Mouse (Mus musculus) neural tube, embryonic 14.5 days (tissue): ENCODE measurements around the gene Fam229a. TPM values are rescaled to one million over a fixed set of nuclear protein-coding genes. Genes with fewer than 3 reads are reported as not detected.

Experiments
- ATAC-seq: fragments of 200-750 bp; cut with Nextera tagmentation; 2 replicates; pipeline ENCODE4 v1.8.0; 2017; ENCODE audit warnings: low read depth, mild to moderate bottlenecking, moderate TSS enrichment, moderate library complexity
- H3K27ac ChIP-seq: fragments of 300-500 bp; sonication (generic); 2 replicates; pipeline ENCODE4 v1.5.1; 2014; ENCODE audit warnings: low read depth, mild to moderate bottlenecking, control low read depth, low read length, moderate library complexity, mixed read lengths
- H3K27me3 ChIP-seq: fragments of 300-500 bp; sonication (generic); 2 replicates; pipeline ENCODE4 v1.6.1; 2014; ENCODE audit warnings: low read length; ENCODE audit not compliant: control insufficient read depth, insufficient read depth
- H3K36me3 ChIP-seq: fragments of 300-500 bp; sonication (generic); 2 replicates; pipeline ENCODE4 v1.6.1; 2014; ENCODE audit warnings: low read length, mixed read lengths; ENCODE audit not compliant: control insufficient read depth, insufficient read depth
- H3K4me1 ChIP-seq: fragments of 300-500 bp; sonication (generic); 2 replicates; pipeline ENCODE4 v1.6.1; 2014; ENCODE audit warnings: low read length; ENCODE audit not compliant: control insufficient read depth, insufficient read depth
- H3K4me2 ChIP-seq: fragments of 300-500 bp; sonication (generic); 2 replicates; pipeline ENCODE4 v1.6.1; 2014; ENCODE audit warnings: mild to moderate bottlenecking, low read depth, low read length, control low read depth
- H3K4me3 ChIP-seq: fragments of 300-500 bp; sonication (generic); 2 replicates; pipeline ENCODE4 v1.5.1; 2014; ENCODE audit warnings: low read depth, low read length, control low read depth, mixed read lengths
- H3K9ac ChIP-seq: fragments of 300-500 bp; sonication (generic); replicated peaks from 2 replicates; pipeline ENCODE4 v1.6.1; 2014; ENCODE audit warnings: low read depth, mild to moderate bottlenecking, control low read depth, low read length, mixed read lengths
- H3K9me3 ChIP-seq: fragments of 300-500 bp; sonication (generic); 2 replicates; pipeline ENCODE4 v1.6.1; 2016; ENCODE audit warnings: low read length; ENCODE audit not compliant: control insufficient read depth
- WGBS: fragments of 180-500 bp; shearing (Covaris S2); extraction: QIAGEN DNeasy Blood & Tissue Kit; methylation state at CpG from one replicate; pipeline ENCODE4 v1.1.7; 2014; 5-methylcytosine and 5-hydroxymethylcytosine counted together
- polyA plus RNA-seq: library from polyadenylated mRNA; unstranded; fragments of >200 nt; fragmentation: Nextera tagmentation; extraction: Ambion mirVana; gene quantifications from 2 replicates; pipeline ENCODE4 v1.2.1, GENCODE M21; 2014

Gene Fam229a
- polyA plus RNA-seq: 0.64 TPM in 1 of 2 replicates, not detected in the other

GRCm38 (mm10) chr4:129490972-129491880 is at the start of gene Fam229a, which contains the start of gene Tssk3:
Fam229a (plus strand) TSS chr4:129491190.
Tssk3 (minus strand) TSS chr4:129491022.
- H3K4me2 ChIP-seq: peak within 1 kb of the TSS; percentile 53
- peaks cover 23% of the 10 kb centered on the region for H3K36me3 ChIP-seq
- 0 out of 2 replicates have a peak, but pooled peaks cover 4% of the 10 kb centered on the region for H3K27me3 ChIP-seq
- peaks cover 14% of the 10 kb centered on the region for H3K4me1 ChIP-seq
- H3K4me3 ChIP-seq: peak within 1 kb of the TSS; percentile 29
- peak; percentile 54; the same call in 1 of the 2 replicates for ATAC-seq
- H3K27ac ChIP-seq: no peak within 1 kb of the TSS
- H3K9ac ChIP-seq: peak within 1 kb of the TSS; percentile 47
- WGBS: 2% methylated on average over 66 of the region's 70 CpGs
- H3K9me3 ChIP-seq: no peaks in the 10 kb centered on the region

- Histone ChIP-seq H3K27ac (no peak overlapping the region), H3K4me2 (no peak overlapping the region)
- WGBS: 85% methylated on average over 8 of the region's 8 CpGs
Observed at GRCm38 (mm10) chr4:129447360-129447759, 43.6 kb upstream of the Fam229a start.

GRCm38 (mm10) chr4:129447778-129448563 is 43.0 kb upstream of the Fam229a start:
- no peaks in the 10 kb centered on the region for H3K4me1 ChIP-seq
- H3K9me3 ChIP-seq: no peaks in the 10 kb centered on the region
- H3K9ac ChIP-seq: no peak overlapping the region
- no peak overlapping the region for H3K4me2 ChIP-seq
- H3K27me3 ChIP-seq: no peaks in the 10 kb centered on the region
- H3K27ac ChIP-seq: no peak overlapping the region
- no peaks in the 10 kb centered on the region for H3K36me3 ChIP-seq
- ATAC-seq: no peak
- 87% methylated on average over 11 of the region's 11 CpGs for WGBS
- no peak overlapping the region for H3K4me3 ChIP-seq

More at GRCm38 (mm10) chr4:129447360-129447759, 43.6 kb upstream of the Fam229a start:
- no peaks in the 10 kb centered on the region for H3K27me3 ChIP-seq
- no peaks in the 10 kb centered on the region for H3K9me3 ChIP-seq
- no peak for ATAC-seq
- no peak overlapping the region for H3K4me3 ChIP-seq
- H3K9ac ChIP-seq: no peak overlapping the region
- H3K36me3 ChIP-seq: no peaks in the 10 kb centered on the region
- H3K4me1 ChIP-seq: no peaks in the 10 kb centered on the region

GRCm38 (mm10) chr4:129448713-129449112 is 42.3 kb upstream of the Fam229a start:
- Histone ChIP-seq H3K4me1 (no peaks in the 10 kb centered on the region), H3K27me3 (no peaks in the 10 kb centered on the region), H3K36me3 (no peaks in the 10 kb centered on the region), H3K4me3 (no peak overlapping the region), H3K9me3 (no peaks in the 10 kb centered on the region), H3K4me2 (no peak overlapping the region), H3K27ac (no peak overlapping the region), H3K9ac (no peak overlapping the region)
- 86% methylated on average over 6 of the region's 6 CpGs for WGBS
- ATAC-seq: no peak

GRCm38 (mm10) chr4:129450851-129451250 is 40.1 kb upstream of the Fam229a start:
- H3K4me2 ChIP-seq: no peak overlapping the region
- ATAC-seq: no peak
- no peak overlapping the region for H3K4me3 ChIP-seq
- no peaks in the 10 kb centered on the region for H3K27me3 ChIP-seq
- H3K9me3 ChIP-seq: no peaks in the 10 kb centered on the region
- H3K4me1 ChIP-seq: no peaks in the 10 kb centered on the region
- no peak overlapping the region for H3K9ac ChIP-seq
- WGBS: 81% methylated on average over 2 of the region's 2 CpGs
- H3K27ac ChIP-seq: no peak overlapping the region
- H3K36me3 ChIP-seq: no peaks in the 10 kb centered on the region

GRCm38 (mm10) chr4:129451471-129452169 is 39.4 kb upstream of the Fam229a start:
- Histone ChIP-seq H3K9ac (no peak overlapping the region), H3K9me3 (no peaks in the 10 kb centered on the region), H3K27ac (no peak overlapping the region), H3K4me1 (no peaks in the 10 kb centered on the region), H3K27me3 (no peaks in the 10 kb centered on the region), H3K36me3 (no peaks in the 10 kb centered on the region), H3K4me3 (no peak overlapping the region), H3K4me2 (no peak overlapping the region)
- no peak for ATAC-seq
- WGBS: 85% methylated on average over 15 of the region's 15 CpGs

- 3% methylated on average over 5 of the region's 5 CpGs for WGBS
- no peak overlapping the region for H3K4me2 ChIP-seq
- peak; percentile 79 for ATAC-seq
Observed at GRCm38 (mm10) chr4:129455265-129455664, 35.7 kb upstream of the Fam229a start.

GRCm38 (mm10) chr4:129456126-129456525 is 34.9 kb upstream of the Fam229a start:
- Histone ChIP-seq H3K4me3 (no peak overlapping the region), H3K27ac (no peak overlapping the region), H3K36me3 (no peaks in the 10 kb centered on the region), H3K9me3 (no peaks in the 10 kb centered on the region), H3K4me1 (peaks cover 3% of the 10 kb centered on the region; the same call in 1 of the 2 replicates), H3K4me2 (no peak overlapping the region), H3K27me3 (no peaks in the 10 kb centered on the region), H3K9ac (no peak overlapping the region)
- WGBS: 67% methylated on average over 5 of the region's 5 CpGs
- no peak for ATAC-seq

More at GRCm38 (mm10) chr4:129455265-129455664, 35.7 kb upstream of the Fam229a start:
- H3K4me3 ChIP-seq: no peak overlapping the region
- no peaks in the 10 kb centered on the region for H3K27me3 ChIP-seq
- no peak overlapping the region for H3K27ac ChIP-seq
- no peaks in the 10 kb centered on the region for H3K9me3 ChIP-seq
- H3K9ac ChIP-seq: 0 out of 2 replicates have a peak overlapping the region, but pooled peaks have one; percentile 16
- no peaks in the 10 kb centered on the region for H3K36me3 ChIP-seq
- H3K4me1 ChIP-seq: no peaks in the 10 kb centered on the region
